Mouse (Mus musculus) heart, postnatal 0 days (tissue): ENCODE measurements at regions not wholly inside any gene's neighbourhood (a gene's known extent, or its start where the extent isn't known, plus 50 kb on each side); places are given as distances from the start of the nearest gene placed in this dataset.
A peak's percentile ranks its signal among the peaks of the same experiment; 100 is the strongest.

Experiments used
- ATAC-seq: fragments of 200-750 bp; cut with Nextera tagmentation; 2 replicates; pipeline ENCODE4 v1.8.0; 2017; ENCODE audit warnings: low read depth, moderate number of reproducible peaks, moderate library complexity; ENCODE audit not compliant: insufficient read depth
- DNase-seq: peaks from one replicate; pipeline ENCODE4 v3.0.0-alpha.2; 2016; ENCODE audit warnings: low spot score
- H3K27ac ChIP-seq: fragments of 300-500 bp; sonication (generic); 2 replicates; pipeline ENCODE4 v1.5.1; 2014; ENCODE audit warnings: low read depth, mild to moderate bottlenecking
- H3K27me3 ChIP-seq: fragments of 300-500 bp; sonication (generic); 2 replicates; pipeline ENCODE4 v1.6.1; 2014; ENCODE audit warnings: low read length, mixed read lengths; ENCODE audit not compliant: control insufficient read depth, insufficient read depth
- H3K36me3 ChIP-seq: fragments of 300-500 bp; sonication (generic); replicated peaks from 2 replicates; pipeline ENCODE4 v1.6.1; 2014; ENCODE audit warnings: low read length, mixed read lengths; ENCODE audit not compliant: control insufficient read depth, insufficient read depth
- H3K4me1 ChIP-seq: fragments of 300-500 bp; sonication (generic); 2 replicates; pipeline ENCODE4 v1.6.1; 2014; ENCODE audit warnings: antibody characterized with exemption; ENCODE audit not compliant: control insufficient read depth, insufficient read depth
- H3K4me2 ChIP-seq: fragments of 300-500 bp; sonication (generic); 2 replicates; pipeline ENCODE4 v1.6.1; 2014; ENCODE audit warnings: low read depth, mild to moderate bottlenecking, low read length, moderate library complexity
- H3K4me3 ChIP-seq: fragments of 300-500 bp; sonication (generic); 2 replicates; pipeline ENCODE4 v1.5.1; 2014; ENCODE audit warnings: low read depth, low read length
- H3K9ac ChIP-seq: fragments of 300-500 bp; sonication (generic); replicated peaks from 2 replicates; pipeline ENCODE4 v1.6.1; 2014; ENCODE audit warnings: low read depth, low read length, mixed read lengths
- H3K9me3 ChIP-seq: fragments of 300-500 bp; sonication (generic); replicated peaks from 2 replicates; pipeline ENCODE4 v1.6.1; 2016; ENCODE audit warnings: low read length; ENCODE audit not compliant: control insufficient read depth
- CTCF ChIP-seq: IDR thresholded peaks from 2 replicates; pipeline ENCODE4 v1.5.1; 2016; ENCODE audit warnings: antibody characterized with exemption, control low read depth, low read depth
- EP300 ChIP-seq: IDR thresholded peaks from 2 replicates; pipeline ENCODE4 v1.6.1; 2016; ENCODE audit warnings: antibody characterized with exemption, low read depth
- WGBS: fragments of 180-500 bp; shearing (Covaris S2); extraction: QIAGEN DNeasy Blood & Tissue Kit; methylation state at CpG from one replicate; pipeline ENCODE4 v1.1.7; 2014; 5-methylcytosine and 5-hydroxymethylcytosine counted together

DNA sequence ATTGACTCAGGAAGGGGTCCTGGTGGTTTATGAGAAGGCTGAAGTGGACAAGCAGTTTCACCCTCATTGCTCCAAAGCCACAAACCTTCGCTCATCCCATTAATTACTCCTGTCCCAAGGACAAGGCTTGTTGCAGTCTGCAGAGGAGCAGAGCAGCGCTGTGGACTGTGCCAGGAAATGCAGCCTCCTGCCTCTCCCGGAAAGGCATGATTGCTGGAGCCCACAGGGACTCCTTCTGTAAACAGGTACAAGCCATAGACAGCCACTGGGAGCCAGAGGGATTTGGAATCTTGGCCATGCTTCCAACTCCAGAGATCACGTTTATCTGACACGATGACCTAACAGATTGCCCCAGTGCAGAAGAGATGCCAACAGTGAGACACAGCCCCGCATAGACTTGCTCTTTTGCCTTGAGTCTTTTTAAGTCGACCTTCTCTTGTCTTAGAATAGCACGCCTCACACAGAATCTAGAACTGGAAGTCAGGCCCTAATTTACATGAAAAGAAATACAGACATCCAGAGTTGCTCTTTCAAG is 275.6 kb upstream of the Nfe2l3 start:
- TF ChIP-seq EP300 (no peak), CTCF (no peak)
- H3K4me1 ChIP-seq: 0 out of 2 replicates have a peak, but pooled peaks cover 4% of the 10 kb centered on the region
- ATAC-seq: no peak; the same call in 1 of the 2 replicates
- no peaks in the 10 kb centered on the region for H3K36me3 ChIP-seq
- no peak overlapping the region for H3K4me3 ChIP-seq
- no peak overlapping the region for H3K9ac ChIP-seq
- no peak for DNase-seq
- H3K9me3 ChIP-seq: no peaks in the 10 kb centered on the region
- no peak overlapping the region for H3K27ac ChIP-seq
- WGBS: 51% methylated on average over 8 of the region's 8 CpGs
- no peaks in the 10 kb centered on the region for H3K27me3 ChIP-seq
- no peak overlapping the region for H3K4me2 ChIP-seq

DNA sequence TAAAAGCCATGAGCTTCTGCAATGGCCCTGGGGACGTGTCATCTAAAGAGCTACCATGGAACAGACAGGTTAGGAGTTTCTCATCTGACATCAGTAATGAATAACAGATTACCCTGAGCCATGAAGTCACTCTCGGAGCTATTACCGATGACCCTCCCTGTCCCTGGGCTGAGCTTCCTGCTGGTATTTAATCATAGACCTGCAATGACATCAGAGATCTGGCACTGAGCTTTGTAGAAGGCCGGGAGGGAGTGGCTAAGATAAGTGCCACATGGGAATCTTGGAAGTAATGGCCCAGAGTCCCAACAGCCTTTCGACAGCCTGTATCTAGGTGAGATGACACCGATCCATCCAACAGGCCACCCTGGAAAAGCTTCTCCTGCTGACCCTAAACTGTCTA is 271.3 kb upstream of the Nfe2l3 start:
- TF ChIP-seq CTCF: no peak
- TF ChIP-seq EP300: no peak
- no peaks in the 10 kb centered on the region for H3K36me3 ChIP-seq
- ATAC-seq (no peak), DNase-seq (no peak)
- H3K9me3 ChIP-seq: no peaks in the 10 kb centered on the region
- 33% methylated on average over 6 of the region's 6 CpGs for WGBS
- H3K4me2 ChIP-seq: no peak overlapping the region
- 0 out of 2 replicates have a peak, but pooled peaks cover 4% of the 10 kb centered on the region for H3K4me1 ChIP-seq
- no peak overlapping the region for H3K9ac ChIP-seq
- no peak overlapping the region for H3K4me3 ChIP-seq
- no peak overlapping the region for H3K27ac ChIP-seq
- no peaks in the 10 kb centered on the region for H3K27me3 ChIP-seq

DNA sequence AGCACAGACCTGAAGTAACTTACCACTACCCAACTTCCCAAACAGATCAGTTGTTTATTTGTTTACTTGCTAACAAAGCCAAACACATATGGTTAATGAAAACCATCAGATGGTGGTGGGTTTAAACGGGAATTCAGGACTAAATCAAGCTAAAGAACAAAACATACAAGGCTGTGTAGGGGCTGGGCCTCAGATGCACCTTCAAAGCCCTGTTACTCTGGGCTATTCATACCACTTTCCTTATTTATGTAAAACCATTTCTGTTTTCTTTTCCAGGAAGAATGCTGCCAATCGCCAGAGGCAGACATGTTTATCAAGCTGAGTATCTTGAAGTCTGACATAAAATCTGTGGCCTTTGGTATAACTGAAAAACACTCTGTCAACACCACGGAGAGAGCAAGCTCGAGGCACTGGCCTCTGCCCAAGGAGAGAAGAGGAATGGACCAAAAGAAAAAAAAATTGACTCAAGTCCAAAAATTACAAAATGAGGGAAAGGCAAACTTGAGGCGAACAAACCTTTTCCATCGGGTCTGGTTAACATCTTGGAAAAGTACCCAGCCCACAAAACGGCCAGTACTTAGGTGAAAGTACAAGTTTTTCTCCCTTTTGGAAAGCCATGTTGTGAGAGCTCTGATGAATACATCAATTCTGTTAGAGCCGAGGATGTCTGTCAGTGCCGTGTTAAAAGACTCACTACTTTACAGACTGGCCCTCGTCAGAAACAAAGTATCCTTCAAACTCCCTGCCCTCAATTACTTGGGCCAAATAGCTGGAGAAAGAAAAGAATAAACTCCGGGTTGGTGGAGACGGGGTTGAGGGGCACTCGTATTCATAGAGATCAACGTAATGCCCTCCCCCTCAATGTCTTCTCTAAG is 270.0 kb upstream of the Nfe2l3 start:
- Histone ChIP-seq H3K4me1 (no peaks in the 10 kb centered on the region), H3K9me3 (no peaks in the 10 kb centered on the region), H3K27ac (peak overlapping the region; percentile 48), H3K27me3 (no peaks in the 10 kb centered on the region), H3K4me2 (no peak overlapping the region), H3K4me3 (no peak overlapping the region), H3K9ac (no peak overlapping the region), H3K36me3 (no peaks in the 10 kb centered on the region)
- TF ChIP-seq EP300 (no peak), CTCF (no peak)
- ATAC-seq (0 out of 2 replicates have a peak, but pooled peaks have one; percentile 36), DNase-seq (peak; percentile 41)
- WGBS: 58% methylated on average over 14 of the region's 14 CpGs

DNA sequence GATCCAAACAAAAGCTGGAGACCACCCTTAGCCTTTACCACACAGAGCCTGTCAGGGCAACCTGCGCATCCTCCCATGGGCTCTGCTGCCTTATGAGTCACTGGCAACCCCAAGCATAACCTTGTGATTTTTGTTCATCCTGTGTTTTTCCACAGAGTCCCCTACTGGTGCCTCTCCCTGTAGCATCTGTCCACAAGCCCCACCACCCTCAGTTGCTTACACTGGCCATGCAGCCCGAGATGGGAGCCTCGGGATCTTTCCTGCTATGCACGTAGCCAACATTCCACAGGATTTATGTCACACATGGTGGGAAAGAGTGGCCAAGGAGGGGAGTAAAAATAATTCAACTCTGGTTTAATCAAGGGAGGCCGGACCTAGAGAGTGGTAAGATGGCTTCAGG is 269.2 kb upstream of the Nfe2l3 start:
- H3K4me1 ChIP-seq: no peaks in the 10 kb centered on the region
- DNase-seq: peak; percentile 59
- no peaks in the 10 kb centered on the region for H3K9me3 ChIP-seq
- no peak overlapping the region for H3K9ac ChIP-seq
- WGBS: 21% methylated on average over 5 of the region's 5 CpGs
- H3K4me3 ChIP-seq: no peak overlapping the region
- peak overlapping the region; percentile 48 for H3K27ac ChIP-seq
- no peaks in the 10 kb centered on the region for H3K27me3 ChIP-seq
- no peak overlapping the region for H3K4me2 ChIP-seq
- no peaks in the 10 kb centered on the region for H3K36me3 ChIP-seq
- peak; percentile 70 for ATAC-seq
- TF ChIP-seq CTCF (no peak), EP300 (no peak)

DNA sequence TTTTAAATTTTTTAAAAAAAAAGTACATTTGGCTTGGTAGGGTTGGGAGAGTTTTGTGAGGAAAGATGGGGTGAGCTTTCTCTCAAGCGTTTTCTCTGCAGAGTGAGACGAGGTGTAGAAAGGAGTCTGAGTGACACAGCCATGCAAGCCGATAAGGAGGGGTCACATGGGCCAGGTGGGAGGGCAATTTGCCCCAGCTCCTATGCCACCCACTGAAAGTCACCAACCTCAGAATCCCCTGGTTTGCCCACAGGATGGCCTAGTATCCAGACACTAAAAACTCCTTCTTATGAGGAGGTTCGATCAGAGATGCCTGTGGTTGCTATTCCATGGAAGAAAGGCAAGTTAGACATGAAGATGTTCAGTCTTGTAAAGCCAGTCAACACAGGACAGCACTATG is 268.6 kb upstream of the Nfe2l3 start:
- no peaks in the 10 kb centered on the region for H3K27me3 ChIP-seq
- 48% methylated on average over 4 of the region's 4 CpGs for WGBS
- no peak overlapping the region for H3K9ac ChIP-seq
- ATAC-seq: no peak
- H3K27ac ChIP-seq: peak overlapping the region; percentile 58
- DNase-seq: no peak
- no peak overlapping the region for H3K4me3 ChIP-seq
- H3K9me3 ChIP-seq: no peaks in the 10 kb centered on the region
- no peak for TF ChIP-seq EP300
- no peak for TF ChIP-seq CTCF
- no peak overlapping the region for H3K4me2 ChIP-seq
- H3K4me1 ChIP-seq: no peaks in the 10 kb centered on the region
- no peaks in the 10 kb centered on the region for H3K36me3 ChIP-seq
